Mouse (Mus musculus): ENCODE results near the gene Nppa. TPM values are rescaled to one million over a fixed set of nuclear protein-coding genes. Genes with fewer than 3 reads are reported as not detected.

The Nppa gene
- polyA plus RNA-seq (2015; fragmentation: Nextera tagmentation; extraction: Ambion mirVana): not detected in 2 replicates

DNA sequence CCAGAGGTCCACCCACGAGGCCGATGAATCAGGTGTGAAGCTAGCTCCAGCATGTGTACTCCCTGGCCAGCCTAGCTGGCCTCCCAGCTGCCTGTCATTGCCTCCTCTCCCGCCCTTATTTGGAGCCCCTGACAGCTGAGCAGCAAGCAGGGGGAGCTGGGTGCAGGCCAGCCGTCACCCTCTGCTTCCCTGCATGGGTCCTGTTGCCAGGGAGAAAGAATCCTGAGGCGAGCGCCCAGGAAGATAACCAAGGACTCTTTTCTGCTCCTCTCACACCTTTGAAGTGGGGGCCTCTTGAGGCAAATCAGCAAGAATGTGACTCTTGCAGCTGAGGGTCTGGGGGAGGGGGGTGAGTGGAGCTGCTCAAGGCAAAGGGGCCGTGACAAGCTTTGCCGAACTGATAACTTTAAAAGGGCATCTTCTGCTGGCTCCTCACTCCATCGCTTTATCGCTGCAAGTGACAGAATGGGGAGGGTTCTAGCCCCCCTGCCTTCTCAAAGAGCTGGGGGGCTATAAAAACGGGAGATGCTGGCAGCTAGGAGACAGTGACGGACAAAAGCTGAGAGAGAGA is at the start of gene Nppa:
Gene Nppa, plus strand, starts transcription at position 521 of the 571 bp plus-strand sequence.
- no peak for DNase-seq (ENCODE audit: low spot score)
- ATAC-seq (replicated peaks; ENCODE audit: low FRiP score, low read depth): no peak
- H3K4me1 ChIP-seq (replicated peaks; ENCODE audit: insufficient read depth, low read length): no peaks in the 10 kb centered on the region
- no peaks in the 10 kb centered on the region for H3K27me3 ChIP-seq (ENCODE audit: insufficient read depth, low read length)
- no peak within 1 kb of the TSS for H3K9ac ChIP-seq (ENCODE audit: low read depth, low read length)
- H3K9me3 ChIP-seq (replicated peaks; ENCODE audit: low read length): no peaks in the 10 kb centered on the region
- H3K4me2 ChIP-seq (ENCODE audit: low read length): no peak within 1 kb of the TSS
- H3K36me3 ChIP-seq (ENCODE audit: insufficient read depth, low read length): no peaks in the 10 kb centered on the region
- no peak within 1 kb of the TSS for H3K27ac ChIP-seq
- 26% methylated on average over 12 of the region's 12 CpGs for WGBS
- no peak within 1 kb of the TSS for H3K4me3 ChIP-seq (replicated peaks; ENCODE audit: low read depth, low read length)
- TF ChIP-seq CTCF (IDR thresholded peaks at IDR 0.05; ENCODE audit: low read depth): no peak

DNA sequence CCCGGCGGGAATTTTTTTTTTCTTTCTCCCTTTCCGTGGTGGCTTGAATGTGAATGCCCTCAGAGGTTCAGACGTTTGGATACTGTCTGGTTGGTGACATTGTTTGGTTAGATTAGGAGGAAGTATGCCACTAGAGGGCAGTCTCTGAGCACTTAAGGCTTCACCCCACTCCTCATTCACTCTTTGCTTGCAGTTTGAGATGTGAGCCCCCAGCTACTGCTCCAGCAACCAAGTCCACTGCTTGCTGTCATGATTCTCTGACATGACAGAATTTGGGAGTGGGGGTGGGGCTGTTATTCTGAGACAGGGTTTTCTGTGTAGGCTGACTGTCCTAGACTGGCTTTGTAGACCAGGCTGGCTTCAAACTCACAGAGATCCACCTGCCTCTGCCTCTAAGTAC is 46.9 kb upstream of the Nppa start:
- Histone ChIP-seq H3K9ac (ENCODE audit: low read depth, low read length) (no peak overlapping the region), H3K27ac (no peak overlapping the region), H3K27me3 (ENCODE audit: insufficient read depth, low read length) (no peaks in the 10 kb centered on the region), H3K4me3 (replicated peaks; ENCODE audit: low read depth, low read length) (no peak overlapping the region), H3K4me1 (replicated peaks; ENCODE audit: insufficient read depth, low read length) (no peaks in the 10 kb centered on the region), H3K4me2 (ENCODE audit: low read length) (no peak overlapping the region), H3K9me3 (replicated peaks; ENCODE audit: low read length) (no peaks in the 10 kb centered on the region), H3K36me3 (ENCODE audit: insufficient read depth, low read length) (no peaks in the 10 kb centered on the region)
- 10% methylated on average over 4 of the region's 4 CpGs for WGBS
- ATAC-seq (replicated peaks; ENCODE audit: low FRiP score, low read depth) (no peak), DNase-seq (ENCODE audit: low spot score) (peak; percentile 74)
- TF ChIP-seq CTCF (IDR thresholded peaks at IDR 0.05; ENCODE audit: low read depth): peak; percentile 67

DNA sequence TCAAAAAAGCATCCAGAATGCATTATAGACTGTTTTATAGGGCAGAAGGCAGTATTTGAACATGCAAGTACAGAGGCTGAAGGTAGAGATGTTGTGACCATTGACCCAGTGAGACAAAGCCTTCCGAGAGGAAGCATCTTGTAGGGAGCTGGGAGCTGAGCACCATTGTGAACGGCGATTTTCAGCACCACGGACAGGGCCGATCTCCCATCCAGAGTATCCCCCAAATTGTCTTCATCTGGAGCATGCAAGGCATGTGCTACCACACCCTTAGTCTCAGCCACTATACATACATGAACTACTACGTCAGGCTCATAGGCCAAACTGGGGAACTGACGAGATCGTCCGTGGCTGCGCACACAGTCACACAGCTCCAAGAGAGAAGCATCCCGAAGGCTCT is 43.4 kb upstream of the Nppa start:
- Histone ChIP-seq H3K4me3 (replicated peaks; ENCODE audit: low read depth, low read length) (no peak overlapping the region), H3K27ac (no peak overlapping the region), H3K36me3 (ENCODE audit: insufficient read depth, low read length) (no peaks in the 10 kb centered on the region), H3K4me2 (ENCODE audit: low read length) (no peak overlapping the region), H3K9ac (ENCODE audit: low read depth, low read length) (no peak overlapping the region), H3K9me3 (replicated peaks; ENCODE audit: low read length) (no peaks in the 10 kb centered on the region), H3K27me3 (ENCODE audit: insufficient read depth, low read length) (no peaks in the 10 kb centered on the region), H3K4me1 (replicated peaks; ENCODE audit: insufficient read depth, low read length) (no peaks in the 10 kb centered on the region)
- no peak for ATAC-seq (replicated peaks; ENCODE audit: low FRiP score, low read depth)
- 46% methylated on average over 11 of the region's 11 CpGs for WGBS
- DNase-seq (ENCODE audit: low spot score): peak; percentile 58
- no peak for TF ChIP-seq CTCF (IDR thresholded peaks at IDR 0.05; ENCODE audit: low read depth)

DNA sequence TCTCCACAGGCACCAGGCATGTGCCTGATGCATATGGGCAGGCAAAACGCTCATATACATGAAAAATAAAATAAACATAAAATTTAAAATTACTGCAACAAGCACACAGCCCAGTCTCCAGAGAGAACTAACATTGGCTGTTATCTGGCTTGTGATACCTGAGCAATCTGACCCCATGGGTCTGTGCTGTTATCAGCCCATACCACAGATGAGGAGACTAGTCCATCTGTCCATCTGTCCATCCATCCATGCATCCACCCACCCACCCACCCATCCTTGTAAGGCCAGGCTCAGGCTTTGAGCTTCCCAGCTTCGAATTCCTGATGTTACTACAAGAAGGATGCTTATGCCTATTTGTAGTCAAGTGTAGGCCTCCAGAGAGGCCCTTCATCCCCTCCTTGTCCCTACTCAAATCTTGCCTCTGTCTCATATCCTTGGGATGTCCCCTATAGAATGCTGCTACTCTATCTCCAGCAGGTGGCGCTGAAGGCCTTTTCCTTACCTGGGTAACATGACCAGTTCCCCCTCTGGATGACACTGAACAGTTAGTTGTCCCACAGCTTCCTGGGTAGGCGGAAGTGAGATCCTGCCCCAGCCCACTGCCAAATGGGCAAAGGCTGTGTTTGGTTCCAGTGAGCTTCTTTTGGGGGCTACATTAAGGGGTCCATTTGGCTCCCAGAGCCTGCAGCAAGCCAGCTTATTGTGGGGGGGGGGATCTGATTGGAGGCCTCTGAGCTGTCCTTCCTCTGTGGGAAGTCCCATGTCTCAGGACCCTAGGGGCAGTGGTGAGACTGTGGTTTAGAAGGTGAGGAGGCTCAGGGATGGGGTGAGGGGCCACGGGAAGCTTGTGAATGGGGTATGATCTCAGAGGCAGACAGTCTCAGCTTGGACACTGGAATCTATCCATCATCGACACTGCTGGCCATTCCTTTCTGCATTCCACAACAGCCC is 40.4 kb upstream of the Nppa start:
- TF ChIP-seq CTCF (IDR thresholded peaks at IDR 0.05; ENCODE audit: low read depth): peak; percentile 80
- ATAC-seq (replicated peaks; ENCODE audit: low FRiP score, low read depth) (peak; percentile 40; the same call in 1 of the 2 replicates), DNase-seq (ENCODE audit: low spot score) (peak; percentile 77)
- Histone ChIP-seq H3K4me2 (ENCODE audit: low read length) (no peak overlapping the region), H3K9ac (ENCODE audit: low read depth, low read length) (no peak overlapping the region), H3K9me3 (replicated peaks; ENCODE audit: low read length) (no peaks in the 10 kb centered on the region), H3K4me3 (replicated peaks; ENCODE audit: low read depth, low read length) (no peak overlapping the region), H3K4me1 (replicated peaks; ENCODE audit: insufficient read depth, low read length) (no peaks in the 10 kb centered on the region), H3K27ac (no peak overlapping the region), H3K27me3 (ENCODE audit: insufficient read depth, low read length) (no peaks in the 10 kb centered on the region), H3K36me3 (ENCODE audit: insufficient read depth, low read length) (no peaks in the 10 kb centered on the region)
- 39% methylated on average over 6 of the region's 6 CpGs for WGBS

DNA sequence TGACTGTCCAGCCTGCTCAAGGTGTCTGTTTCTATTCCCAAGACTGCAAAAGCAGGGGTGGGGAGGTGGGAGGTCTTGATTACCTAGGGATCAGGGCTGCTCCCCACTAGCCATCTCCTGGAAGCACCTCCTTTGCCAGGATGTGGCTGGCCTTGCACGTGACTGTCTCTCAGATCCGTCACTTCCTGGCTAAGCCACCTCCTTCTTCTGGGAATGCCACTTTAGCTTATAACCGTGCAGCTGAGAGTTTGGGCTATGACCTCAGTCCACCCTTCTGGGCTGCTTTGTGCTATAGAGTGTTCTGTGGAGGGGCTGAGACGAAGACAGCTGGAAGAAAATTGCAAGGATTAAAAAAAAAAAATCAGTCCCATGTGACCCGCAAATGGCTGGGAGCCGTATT is 37.7 kb upstream of the Nppa start:
- Histone ChIP-seq H3K36me3 (ENCODE audit: insufficient read depth, low read length) (no peaks in the 10 kb centered on the region), H3K4me3 (replicated peaks; ENCODE audit: low read depth, low read length) (no peak overlapping the region), H3K4me2 (ENCODE audit: low read length) (no peak overlapping the region), H3K27me3 (ENCODE audit: insufficient read depth, low read length) (no peaks in the 10 kb centered on the region), H3K27ac (no peak overlapping the region), H3K4me1 (replicated peaks; ENCODE audit: insufficient read depth, low read length) (no peaks in the 10 kb centered on the region), H3K9me3 (replicated peaks; ENCODE audit: low read length) (no peaks in the 10 kb centered on the region), H3K9ac (ENCODE audit: low read depth, low read length) (no peak overlapping the region)
- 44% methylated on average over 6 of the region's 6 CpGs for WGBS
- DNase-seq (ENCODE audit: low spot score) (peak; percentile 22), ATAC-seq (replicated peaks; ENCODE audit: low FRiP score, low read depth) (no peak)
- no peak for TF ChIP-seq CTCF (IDR thresholded peaks at IDR 0.05; ENCODE audit: low read depth)

DNA sequence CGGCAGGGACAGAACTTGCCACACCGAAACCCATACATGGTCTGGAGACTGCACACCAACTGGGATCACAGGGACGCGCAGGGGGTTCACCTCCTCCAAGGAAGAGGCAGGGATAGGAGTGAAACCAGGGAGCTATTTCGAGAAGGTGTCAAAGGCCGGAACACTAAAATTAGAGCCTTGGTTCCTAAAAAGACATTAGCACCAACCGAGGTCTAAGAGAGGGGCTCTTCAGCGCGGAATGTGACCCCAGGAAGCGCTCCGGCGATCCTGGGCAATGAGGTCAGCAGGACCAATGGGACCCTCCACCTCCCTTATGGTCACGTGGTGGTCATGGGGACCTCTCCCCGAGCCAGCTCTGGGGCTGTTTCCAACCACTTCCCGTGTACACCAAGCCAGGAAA is 36.9 kb upstream of the Nppa start:
- no peak overlapping the region for H3K4me2 ChIP-seq (ENCODE audit: low read length)
- WGBS: 80% methylated on average over 15 of the region's 15 CpGs
- DNase-seq (ENCODE audit: low spot score) (no peak), ATAC-seq (replicated peaks; ENCODE audit: low FRiP score, low read depth) (no peak)
- H3K9me3 ChIP-seq (replicated peaks; ENCODE audit: low read length): no peaks in the 10 kb centered on the region
- H3K4me3 ChIP-seq (replicated peaks; ENCODE audit: low read depth, low read length): no peak overlapping the region
- no peak overlapping the region for H3K27ac ChIP-seq
- H3K27me3 ChIP-seq (ENCODE audit: insufficient read depth, low read length): no peaks in the 10 kb centered on the region
- no peak overlapping the region for H3K9ac ChIP-seq (ENCODE audit: low read depth, low read length)
- no peaks in the 10 kb centered on the region for H3K36me3 ChIP-seq (ENCODE audit: insufficient read depth, low read length)
- no peak for TF ChIP-seq CTCF (IDR thresholded peaks at IDR 0.05; ENCODE audit: low read depth)
- H3K4me1 ChIP-seq (replicated peaks; ENCODE audit: insufficient read depth, low read length): no peaks in the 10 kb centered on the region
